Mouse (Mus musculus): Measurements from ENCODE around the gene Prkag2. TPM values are rescaled to one million over a fixed set of nuclear protein-coding genes. Genes with fewer than 3 reads are reported as not detected.

Gene Prkag2
- total and polyA plus RNA-seq, 2 experiments from 2014 or later = 62.4 to 112 TPM

- ATAC-seq (no peak), DNase-seq (no peak)
- 52% methylated on average over 8 of the region's 8 CpGs for WGBS
- peaks cover 6% of the 10 kb centered on the region; the same call in 1 of the 2 replicates for H3K4me1 ChIP-seq (ENCODE audit: insufficient read depth)
- H3K4me2 ChIP-seq (ENCODE audit: low read depth) = no peak overlapping the region
- H3K27me3 ChIP-seq (ENCODE audit: insufficient read depth, low read length) = no peaks in the 10 kb centered on the region
- H3K27ac ChIP-seq (ENCODE audit: low read depth, low read length) = no peak overlapping the region
- TF ChIP-seq CTCF (IDR thresholded peaks at IDR 0.05; ENCODE audit: low read depth) = no peak
- no peaks in the 10 kb centered on the region for H3K9me3 ChIP-seq (ENCODE audit: low read length)
- no peaks in the 10 kb centered on the region for H3K36me3 ChIP-seq (ENCODE audit: insufficient read depth)
- no peak overlapping the region for H3K9ac ChIP-seq
- H3K4me3 ChIP-seq (ENCODE audit: low read depth, low read length) = no peak overlapping the region
Observed at GRCm38 (mm10) chr5:25064270-25065232, 35.9 kb downstream of the Prkag2 start.

- WGBS = 35% methylated on average over 17 of the region's 17 CpGs
- Histone ChIP-seq H3K9me3 (ENCODE audit: low read length) (no peaks in the 10 kb centered on the region), H3K27me3 (ENCODE audit: insufficient read depth, low read length) (no peaks in the 10 kb centered on the region), H3K4me3 (ENCODE audit: low read depth, low read length) (no peak overlapping the region), H3K4me2 (ENCODE audit: low read depth) (no peak overlapping the region), H3K27ac (ENCODE audit: low read depth, low read length) (no peak overlapping the region), H3K9ac (no peak overlapping the region), H3K36me3 (ENCODE audit: insufficient read depth) (no peaks in the 10 kb centered on the region), H3K4me1 (ENCODE audit: insufficient read depth) (peaks cover 11% of the 10 kb centered on the region; the same call in 1 of the 2 replicates)
- peak; percentile 57 for ATAC-seq
- TF ChIP-seq CTCF (IDR thresholded peaks at IDR 0.05; ENCODE audit: low read depth) = no peak
- no peak for DNase-seq
Observed at GRCm38 (mm10) chr5:25062506-25063132, 37.8 kb downstream of the Prkag2 start.

GRCm38 (mm10) chr5:25058853-25059741 lies 41.3 kb downstream of the Prkag2 start:
- Histone ChIP-seq H3K4me3 (ENCODE audit: low read depth, low read length) (no peak overlapping the region), H3K27ac (ENCODE audit: low read depth, low read length) (no peak overlapping the region), H3K9me3 (ENCODE audit: low read length) (no peaks in the 10 kb centered on the region), H3K36me3 (ENCODE audit: insufficient read depth) (no peaks in the 10 kb centered on the region), H3K4me2 (ENCODE audit: low read depth) (peak overlapping the region; percentile 37), H3K4me1 (ENCODE audit: insufficient read depth) (peaks cover 11% of the 10 kb centered on the region; the same call in 1 of the 2 replicates), H3K9ac (peak overlapping the region; percentile 29; the same call in 1 of the 2 replicates), H3K27me3 (ENCODE audit: insufficient read depth, low read length) (no peaks in the 10 kb centered on the region)
- TF ChIP-seq CTCF (IDR thresholded peaks at IDR 0.05; ENCODE audit: low read depth) = no peak; the same call in 1 of the 2 replicates
- DNase-seq (peak; percentile 55), ATAC-seq (peak; percentile 63)
- 16% methylated on average over 21 of the region's 21 CpGs for WGBS

- DNase-seq (no peak), ATAC-seq (no peak)
- Histone ChIP-seq H3K4me3 (ENCODE audit: low read depth, low read length) (no peak overlapping the region), H3K4me2 (ENCODE audit: low read depth) (no peak overlapping the region), H3K9me3 (ENCODE audit: low read length) (no peaks in the 10 kb centered on the region), H3K36me3 (ENCODE audit: insufficient read depth) (no peaks in the 10 kb centered on the region), H3K27ac (ENCODE audit: low read depth, low read length) (no peak overlapping the region), H3K9ac (no peak overlapping the region), H3K27me3 (ENCODE audit: insufficient read depth, low read length) (no peaks in the 10 kb centered on the region), H3K4me1 (ENCODE audit: insufficient read depth) (peaks cover 11% of the 10 kb centered on the region; the same call in 1 of the 2 replicates)
- WGBS = 57% methylated on average over 7 of the region's 7 CpGs
- TF ChIP-seq CTCF (IDR thresholded peaks at IDR 0.05; ENCODE audit: low read depth) = no peak
Observed at GRCm38 (mm10) chr5:25058417-25058816, 42.0 kb downstream of the Prkag2 start.

- no peak for ATAC-seq
- no peak overlapping the region for H3K9ac ChIP-seq
- H3K27me3 ChIP-seq (ENCODE audit: insufficient read depth, low read length) = no peaks in the 10 kb centered on the region
- no peak overlapping the region for H3K4me2 ChIP-seq (ENCODE audit: low read depth)
- peaks cover 11% of the 10 kb centered on the region; the same call in 1 of the 2 replicates for H3K4me1 ChIP-seq (ENCODE audit: insufficient read depth)
- WGBS = 25% methylated on average over 4 of the region's 4 CpGs
- TF ChIP-seq CTCF (IDR thresholded peaks at IDR 0.05; ENCODE audit: low read depth) = no peak
- DNase-seq = no peak
- H3K36me3 ChIP-seq (ENCODE audit: insufficient read depth) = no peaks in the 10 kb centered on the region
- no peak overlapping the region for H3K4me3 ChIP-seq (ENCODE audit: low read depth, low read length)
- no peaks in the 10 kb centered on the region for H3K9me3 ChIP-seq (ENCODE audit: low read length)
- H3K27ac ChIP-seq (ENCODE audit: low read depth, low read length) = no peak overlapping the region
Observed at GRCm38 (mm10) chr5:25055288-25055687, 45.2 kb downstream of the Prkag2 start.

GRCm38 (mm10) chr5:25053971-25054658 lies 46.3 kb downstream of the Prkag2 start:
- no peak overlapping the region for H3K9ac ChIP-seq
- 0 out of 2 replicates have a peak, but pooled peaks cover under 1% of the 10 kb centered on the region for H3K4me1 ChIP-seq (ENCODE audit: insufficient read depth)
- H3K27ac ChIP-seq (ENCODE audit: low read depth, low read length) = no peak overlapping the region
- H3K27me3 ChIP-seq (ENCODE audit: insufficient read depth, low read length) = no peaks in the 10 kb centered on the region
- no peak overlapping the region for H3K4me2 ChIP-seq (ENCODE audit: low read depth)
- no peak overlapping the region for H3K4me3 ChIP-seq (ENCODE audit: low read depth, low read length)
- no peaks in the 10 kb centered on the region for H3K36me3 ChIP-seq (ENCODE audit: insufficient read depth)
- WGBS = 77% methylated on average over 7 of the region's 7 CpGs
- ATAC-seq = no peak
- no peaks in the 10 kb centered on the region for H3K9me3 ChIP-seq (ENCODE audit: low read length)
- TF ChIP-seq CTCF (IDR thresholded peaks at IDR 0.05; ENCODE audit: low read depth) = no peak
- DNase-seq = no peak
